Mouse (Mus musculus) stomach, embryonic 14.5 days (tissue): Measurements from ENCODE around the gene Casr. TPM values are rescaled to one million over a fixed set of nuclear protein-coding genes. Genes with fewer than 3 reads are reported as not detected.

Source experiments
- ATAC-seq: fragments of 200-750 bp; cut with Nextera tagmentation; 2 replicates; pipeline ENCODE4 v1.8.0; 2017; ENCODE audit warnings: low read depth, moderate TSS enrichment; ENCODE audit not compliant: insufficient number of reproducible peaks, insufficient read depth, low FRiP score
- H3K27ac ChIP-seq: fragments of 300-500 bp; sonication (generic); 2 replicates; pipeline ENCODE4 v1.5.1; 2014; ENCODE audit warnings: mild to moderate bottlenecking, low read length, moderate library complexity, mixed read lengths
- H3K27me3 ChIP-seq: fragments of 300-500 bp; sonication (generic); 2 replicates; pipeline ENCODE4 v1.6.1; 2014; ENCODE audit warnings: low read length, control low read depth, mixed read lengths; ENCODE audit not compliant: control insufficient read depth, insufficient read depth
- H3K36me3 ChIP-seq: fragments of 300-500 bp; sonication (generic); 2 replicates; pipeline ENCODE4 v1.6.1; 2014; ENCODE audit warnings: mild to moderate bottlenecking, control low read depth, low read length, moderate library complexity, mixed read lengths; ENCODE audit not compliant: control insufficient read depth, insufficient read depth
- H3K4me1 ChIP-seq: fragments of 300-500 bp; sonication (generic); 2 replicates; pipeline ENCODE4 v1.6.1; 2014; ENCODE audit warnings: low read length, control low read depth, mixed read lengths; ENCODE audit not compliant: control insufficient read depth, insufficient read depth
- H3K4me2 ChIP-seq: fragments of 300-500 bp; sonication (generic); replicated peaks from 2 replicates; pipeline ENCODE4 v1.6.1; 2014; ENCODE audit warnings: low read depth, low read length, control low read depth
- H3K4me3 ChIP-seq: fragments of 300-500 bp; sonication (generic); 2 replicates; pipeline ENCODE4 v1.5.1; 2014; ENCODE audit warnings: low read depth, low read length, control low read depth
- H3K9ac ChIP-seq: fragments of 300-500 bp; sonication (generic); replicated peaks from 2 replicates; pipeline ENCODE4 v1.6.1; 2014; ENCODE audit warnings: low read depth, mild to moderate bottlenecking, control low read depth, low read length, moderate library complexity, mixed read lengths
- H3K9me3 ChIP-seq: fragments of 300-500 bp; sonication (generic); 2 replicates; pipeline ENCODE4 v1.6.1; 2016; ENCODE audit warnings: low read depth, low read length, control low read depth; ENCODE audit not compliant: control insufficient read depth
- WGBS: fragments of 180-500 bp; shearing (Covaris S2); extraction: QIAGEN DNeasy Blood & Tissue Kit; methylation state at CpG from one replicate; pipeline ENCODE4 v1.1.7; 2014; 5-methylcytosine and 5-hydroxymethylcytosine counted together
- polyA plus RNA-seq: library from polyadenylated mRNA; unstranded; fragments of >200 nt; fragmentation: Nextera tagmentation; extraction: Ambion mirVana; gene quantifications from 2 replicates; pipeline ENCODE4 v1.2.1, GENCODE M21; 2014

The Casr gene
- polyA plus RNA-seq, 1 experiment from 2014 or later: 0.07 TPM

- H3K4me1 ChIP-seq: peaks cover 7% of the 10 kb centered on the region; the same call in 1 of the 2 replicates
- ATAC-seq: no peak
- WGBS: 85% methylated on average over 6 of the region's 6 CpGs
- no peak overlapping the region for H3K9ac ChIP-seq
- no peak overlapping the region for H3K4me3 ChIP-seq
- no peak overlapping the region for H3K4me2 ChIP-seq
- H3K27ac ChIP-seq: no peak overlapping the region
- no peaks in the 10 kb centered on the region for H3K9me3 ChIP-seq
- no peaks in the 10 kb centered on the region for H3K36me3 ChIP-seq
- H3K27me3 ChIP-seq: peaks cover 6% of the 10 kb centered on the region; the same call in 1 of the 2 replicates
Observed at GRCm38 (mm10) chr16:36559573-36559972, 2.4 kb downstream of the Casr start.

GRCm38 (mm10) chr16:36555672-36556165 lies 6.2 kb downstream of the Casr start:
- Histone ChIP-seq H3K9ac (no peak overlapping the region), H3K27me3 (no peaks in the 10 kb centered on the region), H3K4me1 (no peaks in the 10 kb centered on the region), H3K9me3 (peaks cover 5% of the 10 kb centered on the region; the same call in 1 of the 2 replicates), H3K4me3 (no peak overlapping the region), H3K36me3 (no peaks in the 10 kb centered on the region), H3K27ac (no peak overlapping the region), H3K4me2 (no peak overlapping the region)
- 65% methylated on average over 10 of the region's 10 CpGs for whole genome bisulfite sequencing
- ATAC-seq: no peak

- no peak for ATAC-seq
- Histone ChIP-seq H3K36me3 (no peaks in the 10 kb centered on the region), H3K27ac (no peak overlapping the region), H3K4me3 (no peak overlapping the region), H3K9me3 (peaks cover 5% of the 10 kb centered on the region; the same call in 1 of the 2 replicates), H3K4me2 (no peak overlapping the region), H3K9ac (no peak overlapping the region), H3K27me3 (no peaks in the 10 kb centered on the region), H3K4me1 (no peaks in the 10 kb centered on the region)
- WGBS: 93% methylated on average over 3 of the region's 3 CpGs
Observed at GRCm38 (mm10) chr16:36553624-36554023, 8.3 kb downstream of the Casr start.

GRCm38 (mm10) chr16:36545333-36545732 lies 16.6 kb downstream of the Casr start:
- Histone ChIP-seq H3K4me3 (no peak overlapping the region), H3K36me3 (no peaks in the 10 kb centered on the region), H3K4me2 (no peak overlapping the region), H3K9me3 (no peaks in the 10 kb centered on the region), H3K27ac (no peak overlapping the region), H3K27me3 (no peaks in the 10 kb centered on the region), H3K4me1 (no peaks in the 10 kb centered on the region), H3K9ac (no peak overlapping the region)
- 60% methylated on average over 4 of the region's 4 CpGs for WGBS
- ATAC-seq: peak; percentile 61; the same call in 1 of the 2 replicates

- 65% methylated on average over 3 of the region's 3 CpGs for WGBS
- Histone ChIP-seq H3K4me1 (no peaks in the 10 kb centered on the region), H3K9me3 (no peaks in the 10 kb centered on the region), H3K4me2 (no peak overlapping the region), H3K4me3 (no peak overlapping the region), H3K27me3 (no peaks in the 10 kb centered on the region), H3K9ac (no peak overlapping the region), H3K36me3 (no peaks in the 10 kb centered on the region), H3K27ac (no peak overlapping the region)
- ATAC-seq: no peak
Observed at GRCm38 (mm10) chr16:36543091-36543490, 18.9 kb downstream of the Casr start.

- no peaks in the 10 kb centered on the region for H3K4me1 ChIP-seq
- no peak overlapping the region for H3K27ac ChIP-seq
- H3K9me3 ChIP-seq: no peaks in the 10 kb centered on the region
- WGBS: 74% methylated on average over 6 of the region's 6 CpGs
- H3K4me2 ChIP-seq: no peak overlapping the region
- no peak overlapping the region for H3K9ac ChIP-seq
- H3K27me3 ChIP-seq: no peaks in the 10 kb centered on the region
- ATAC-seq: no peak
- no peaks in the 10 kb centered on the region for H3K36me3 ChIP-seq
- H3K4me3 ChIP-seq: no peak overlapping the region
Observed at GRCm38 (mm10) chr16:36540834-36541233, 21.1 kb downstream of the Casr start.

GRCm38 (mm10) chr16:36532981-36533687 lies 28.8 kb downstream of the Casr start:
- Histone ChIP-seq H3K27me3 (no peaks in the 10 kb centered on the region), H3K4me2 (no peak overlapping the region), H3K9me3 (no peaks in the 10 kb centered on the region), H3K9ac (no peak overlapping the region), H3K4me1 (no peaks in the 10 kb centered on the region), H3K36me3 (no peaks in the 10 kb centered on the region), H3K27ac (no peak overlapping the region), H3K4me3 (no peak overlapping the region)
- ATAC-seq: no peak
- 64% methylated on average over 11 of the region's 11 CpGs for WGBS

- Histone ChIP-seq H3K9ac (no peak overlapping the region), H3K27me3 (no peaks in the 10 kb centered on the region), H3K4me2 (no peak overlapping the region), H3K9me3 (no peaks in the 10 kb centered on the region), H3K36me3 (no peaks in the 10 kb centered on the region), H3K4me3 (no peak overlapping the region), H3K4me1 (no peaks in the 10 kb centered on the region), H3K27ac (no peak overlapping the region)
- no peak for ATAC-seq
- 43% methylated on average over 4 of the region's 4 CpGs for WGBS
Observed at GRCm38 (mm10) chr16:36532046-36532445, 29.9 kb downstream of the Casr start.

GRCm38 (mm10) chr16:36531630-36532029 lies 30.3 kb downstream of the Casr start:
- Histone ChIP-seq H3K9me3 (no peaks in the 10 kb centered on the region), H3K9ac (no peak overlapping the region), H3K4me1 (no peaks in the 10 kb centered on the region), H3K4me3 (no peak overlapping the region), H3K27ac (no peak overlapping the region), H3K4me2 (no peak overlapping the region), H3K36me3 (no peaks in the 10 kb centered on the region), H3K27me3 (no peaks in the 10 kb centered on the region)
- 68% methylated on average over 5 of the region's 5 CpGs for WGBS
- ATAC-seq: no peak
